Mouse (Mus musculus): ENCODE results near the gene Fchsd2. TPM values are rescaled to one million over a fixed set of nuclear protein-coding genes. Genes with fewer than 3 reads are reported as not detected.

Fchsd2 gene
- total and polyA plus RNA-seq, 2 experiments: 8.9 to 43.0 TPM

DNA sequence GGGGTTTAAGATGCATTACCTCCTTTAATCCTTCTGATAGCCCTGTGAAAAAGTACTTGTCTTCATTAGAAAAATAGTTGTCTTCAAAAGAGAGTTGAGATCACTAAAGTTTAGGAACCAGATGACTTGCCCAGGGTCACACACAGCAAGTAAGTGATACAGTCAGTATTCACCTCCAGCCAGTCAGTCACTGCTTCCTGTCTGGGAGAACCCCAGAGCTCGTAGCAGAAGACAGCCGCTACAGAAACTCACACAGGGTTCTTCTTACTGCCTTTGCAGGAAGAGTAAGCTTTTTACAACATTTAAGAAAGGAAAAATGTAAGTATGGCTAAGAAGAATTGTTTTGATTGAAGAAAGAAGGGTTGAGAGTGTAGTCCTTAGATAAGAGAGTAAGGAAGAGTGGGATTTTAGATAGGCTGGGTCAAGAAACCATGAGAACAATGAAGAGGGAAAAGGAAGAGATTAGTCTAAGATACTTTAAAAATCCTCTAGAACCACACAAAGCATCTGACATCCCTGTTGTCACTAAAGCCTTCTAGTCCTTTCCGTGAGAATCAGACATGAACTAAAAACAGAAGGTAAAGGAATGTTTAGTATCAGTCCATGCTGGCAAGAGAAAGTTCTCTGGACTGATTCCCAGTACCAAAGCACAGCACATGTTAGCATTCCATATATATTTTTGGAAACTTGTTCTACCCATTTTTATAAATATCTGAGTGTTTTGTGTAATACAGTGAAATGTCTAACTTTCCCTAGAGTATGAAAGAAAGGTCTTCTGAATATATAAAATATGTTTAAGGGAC is 175.0 kb downstream of the Fchsd2 start:
- H3K27ac ChIP-seq (replicated peaks; ENCODE audit: insufficient read depth, low read depth, low read length): 0 out of 2 replicates have a peak overlapping the region, but pooled peaks have one; percentile 18

DNA sequence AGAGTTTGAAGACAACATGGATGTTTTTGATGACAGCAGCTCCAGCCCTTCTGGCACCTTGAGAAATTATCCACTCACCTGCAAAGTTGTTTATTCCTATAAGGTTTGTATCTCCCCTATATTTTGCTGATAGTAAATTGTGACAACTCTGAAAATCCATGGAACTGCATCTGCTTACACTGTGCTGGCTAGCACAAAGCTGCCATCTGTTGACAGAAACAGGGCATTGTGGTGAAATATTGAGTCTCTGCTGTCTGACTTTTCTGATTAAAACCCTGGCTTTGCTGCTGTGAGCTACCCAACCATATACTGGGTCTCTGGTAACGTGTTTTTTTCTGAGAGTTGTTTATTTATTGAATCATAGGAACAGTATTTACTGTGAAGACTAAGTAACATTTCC is 178.9 kb downstream of the Fchsd2 start:
- DNase-seq (ENCODE audit: extremely low read depth, low read depth, low spot score): no peak
- H3K79me2 ChIP-seq (ENCODE audit: control insufficient read depth, insufficient read depth, low read length): no peaks in the 10 kb centered on the region
- H3K27ac ChIP-seq (replicated peaks; ENCODE audit: insufficient read depth, low read depth, low read length): no peak overlapping the region
- TF ChIP-seq POLR2A (IDR thresholded peaks at IDR 0.05; ENCODE audit: extremely low read depth, insufficient read depth, low read length) (no peak), CTCF (IDR thresholded peaks at IDR 0.05; ENCODE audit: low read depth, low read length) (no peak)
- no peaks in the 10 kb centered on the region for H3K27me3 ChIP-seq (ENCODE audit: control insufficient read depth, insufficient read depth, low read length)
- no peak overlapping the region for H3K4me3 ChIP-seq (ENCODE audit: insufficient read depth, low read depth, low read length)
- WGBS: 79% methylated on average over 1 of the region's 1 CpGs
- H3K9ac ChIP-seq (ENCODE audit: low read depth, low read length): no peak overlapping the region
- H3K36me3 ChIP-seq (ENCODE audit: control insufficient read depth, insufficient read depth, low read length): peaks cover 42% of the 10 kb centered on the region
- peaks cover 9% of the 10 kb centered on the region; the same call in 1 of the 2 replicates for H3K4me1 ChIP-seq (ENCODE audit: control insufficient read depth, insufficient read depth, low read length)

More for the DNA sequence above, 175.0 kb downstream of the Fchsd2 start:
- H3K36me3 ChIP-seq (ENCODE audit: control insufficient read depth, insufficient read depth, low read length): peaks cover 22% of the 10 kb centered on the region
- DNase-seq (ENCODE audit: extremely low read depth, low read depth, low spot score): peak; percentile 16
- no peak overlapping the region for H3K9ac ChIP-seq (ENCODE audit: low read depth, low read length)
- WGBS: 76% methylated on average over 3 of the region's 3 CpGs
- peaks cover 11% of the 10 kb centered on the region; the same call in 1 of the 2 replicates for H3K4me1 ChIP-seq (ENCODE audit: control insufficient read depth, insufficient read depth, low read length)
- H3K27me3 ChIP-seq (ENCODE audit: control insufficient read depth, insufficient read depth, low read length): no peaks in the 10 kb centered on the region
- no peak for TF ChIP-seq POLR2A (IDR thresholded peaks at IDR 0.05; ENCODE audit: extremely low read depth, insufficient read depth, low read length)
- TF ChIP-seq CTCF (IDR thresholded peaks at IDR 0.05; ENCODE audit: low read depth, low read length): no peak
- no peak overlapping the region for H3K4me3 ChIP-seq (ENCODE audit: insufficient read depth, low read depth, low read length)
- H3K79me2 ChIP-seq (ENCODE audit: control insufficient read depth, insufficient read depth, low read length): no peaks in the 10 kb centered on the region

DNA sequence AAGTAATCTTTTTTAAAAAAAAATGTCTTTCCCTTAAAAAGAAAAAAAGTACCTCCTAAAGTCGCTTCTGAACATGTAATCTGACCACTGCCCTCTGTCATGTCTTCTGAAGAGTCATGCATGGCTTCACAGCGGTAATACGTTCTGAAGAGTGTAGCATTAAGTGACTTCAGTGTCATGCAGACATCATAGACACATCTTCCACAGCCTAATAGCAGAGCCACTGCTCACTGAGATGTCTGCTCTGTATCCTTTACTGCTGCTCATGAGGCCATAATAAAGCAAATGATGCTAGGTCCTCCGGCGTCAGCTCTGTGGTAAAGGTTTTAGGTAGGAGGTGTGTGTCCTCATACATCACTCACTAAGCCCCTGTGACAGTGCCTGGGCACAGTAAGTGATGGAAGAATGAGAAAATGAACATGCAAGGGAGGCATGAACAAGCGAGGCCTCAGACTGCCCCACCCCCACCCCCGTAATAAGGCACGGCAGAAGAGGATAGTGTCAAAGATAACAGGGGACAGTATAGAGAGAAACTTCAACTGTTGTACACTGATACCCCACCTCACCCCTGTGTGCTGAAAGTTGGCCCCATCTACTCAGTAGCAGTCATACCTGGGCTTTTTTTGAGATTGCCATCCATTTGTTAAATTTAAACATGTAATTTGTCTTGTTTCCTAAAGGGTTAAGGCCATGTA is 179.9 kb downstream of the Fchsd2 start:
- peaks cover 43% of the 10 kb centered on the region for H3K36me3 ChIP-seq (ENCODE audit: control insufficient read depth, insufficient read depth, low read length)
- H3K27me3 ChIP-seq (ENCODE audit: control insufficient read depth, insufficient read depth, low read length): no peaks in the 10 kb centered on the region
- H3K9ac ChIP-seq (ENCODE audit: low read depth, low read length): no peak overlapping the region
- H3K4me1 ChIP-seq (ENCODE audit: control insufficient read depth, insufficient read depth, low read length): peaks cover 5% of the 10 kb centered on the region; the same call in 1 of the 2 replicates
- H3K79me2 ChIP-seq (ENCODE audit: control insufficient read depth, insufficient read depth, low read length): no peaks in the 10 kb centered on the region
- DNase-seq (ENCODE audit: extremely low read depth, low read depth, low spot score): no peak
- WGBS: 94% methylated on average over 8 of the region's 8 CpGs
- no peak overlapping the region for H3K27ac ChIP-seq (replicated peaks; ENCODE audit: insufficient read depth, low read depth, low read length)
- no peak for TF ChIP-seq CTCF (IDR thresholded peaks at IDR 0.05; ENCODE audit: low read depth, low read length)
- TF ChIP-seq POLR2A (IDR thresholded peaks at IDR 0.05; ENCODE audit: extremely low read depth, insufficient read depth, low read length): no peak
- H3K4me3 ChIP-seq (ENCODE audit: insufficient read depth, low read depth, low read length): no peak overlapping the region

DNA sequence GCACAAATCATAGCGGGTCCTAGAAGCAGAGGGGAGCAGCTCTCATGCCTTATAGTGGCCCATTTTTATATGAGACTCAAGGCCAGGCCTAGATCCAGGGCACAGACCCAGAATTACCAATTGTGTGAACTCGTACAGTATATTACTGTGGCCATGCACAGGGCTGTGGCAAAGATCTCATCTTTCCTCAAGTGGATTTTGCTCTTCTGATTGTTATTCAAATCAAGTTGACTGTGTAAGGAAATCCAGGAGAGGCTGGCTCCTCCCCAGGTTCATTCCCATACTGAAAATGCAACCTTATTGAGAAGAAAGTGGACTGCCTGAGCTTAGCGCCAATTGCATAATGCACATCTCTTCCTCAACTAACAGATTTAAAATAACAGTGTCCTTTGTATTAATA is 190.1 kb downstream of the Fchsd2 start:
- Histone ChIP-seq H3K27me3 (ENCODE audit: control insufficient read depth, insufficient read depth, low read length) (no peaks in the 10 kb centered on the region), H3K79me2 (ENCODE audit: control insufficient read depth, insufficient read depth, low read length) (peaks cover 2% of the 10 kb centered on the region; the same call in 1 of the 2 replicates), H3K36me3 (ENCODE audit: control insufficient read depth, insufficient read depth, low read length) (peaks cover 57% of the 10 kb centered on the region), H3K4me1 (ENCODE audit: control insufficient read depth, insufficient read depth, low read length) (no peaks in the 10 kb centered on the region), H3K27ac (replicated peaks; ENCODE audit: insufficient read depth, low read depth, low read length) (no peak overlapping the region), H3K4me3 (ENCODE audit: insufficient read depth, low read depth, low read length) (no peak overlapping the region), H3K9ac (ENCODE audit: low read depth, low read length) (no peak overlapping the region)
- no peak for TF ChIP-seq POLR2A (IDR thresholded peaks at IDR 0.05; ENCODE audit: extremely low read depth, insufficient read depth, low read length)
- TF ChIP-seq CTCF (IDR thresholded peaks at IDR 0.05; ENCODE audit: low read depth, low read length): no peak
- DNase-seq (ENCODE audit: extremely low read depth, low read depth, low spot score): no peak
- WGBS: 92% methylated on average over 3 of the region's 3 CpGs

DNA sequence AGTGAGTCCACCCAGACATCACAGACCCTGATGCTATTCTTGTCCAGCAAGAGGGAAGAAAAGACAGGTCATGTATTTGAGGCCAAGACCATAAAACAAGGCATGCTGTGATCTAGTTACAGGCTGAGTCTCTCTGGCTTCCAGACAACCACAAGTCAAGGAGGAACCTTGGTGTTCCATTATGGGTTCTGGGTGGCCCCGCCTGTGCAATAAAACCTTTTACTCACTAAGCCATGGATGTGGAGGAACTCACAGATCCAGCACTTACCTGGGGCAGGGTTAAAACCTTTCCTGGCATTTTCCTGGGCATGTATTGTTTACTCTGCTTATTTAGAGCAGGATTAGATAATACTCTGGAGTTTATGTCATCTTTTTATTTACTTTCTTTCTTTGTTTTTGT is 191.8 kb downstream of the Fchsd2 start:
- no peak for TF ChIP-seq POLR2A (IDR thresholded peaks at IDR 0.05; ENCODE audit: extremely low read depth, insufficient read depth, low read length)
- TF ChIP-seq CTCF (IDR thresholded peaks at IDR 0.05; ENCODE audit: low read depth, low read length): no peak
- no peak for DNase-seq (ENCODE audit: extremely low read depth, low read depth, low spot score)
- Histone ChIP-seq H3K9ac (ENCODE audit: low read depth, low read length) (no peak overlapping the region), H3K27me3 (ENCODE audit: control insufficient read depth, insufficient read depth, low read length) (no peaks in the 10 kb centered on the region), H3K79me2 (ENCODE audit: control insufficient read depth, insufficient read depth, low read length) (peaks cover 2% of the 10 kb centered on the region; the same call in 1 of the 2 replicates), H3K36me3 (ENCODE audit: control insufficient read depth, insufficient read depth, low read length) (peaks cover 54% of the 10 kb centered on the region), H3K27ac (replicated peaks; ENCODE audit: insufficient read depth, low read depth, low read length) (no peak overlapping the region), H3K4me3 (ENCODE audit: insufficient read depth, low read depth, low read length) (no peak overlapping the region), H3K4me1 (ENCODE audit: control insufficient read depth, insufficient read depth, low read length) (no peaks in the 10 kb centered on the region)
- 88% methylated on average over 1 of the region's 1 CpGs for WGBS
